Mouse (Mus musculus): ENCODE results near the gene Fyn. TPM values are rescaled to one million over a fixed set of nuclear protein-coding genes. Genes with fewer than 3 reads are reported as not detected.
A peak's percentile ranks its signal among the peaks of the same experiment; 100 is the strongest.

Gene Fyn
- total RNA-seq, 2 experiments from 2014 or later = 53.4 to 54.3 TPM

GRCm38 (mm10) chr10:39410151-39410649 is 41.5 kb downstream of the Fyn start:
- DNase-seq (ENCODE audit: low spot score in 2 of 2) = no peak

- no peak for DNase-seq (ENCODE audit: low spot score in 2 of 2)
Observed at GRCm38 (mm10) chr10:39411857-39412559, 43.4 kb downstream of the Fyn start.

- DNase-seq (ENCODE audit: low spot score in 2 of 2) = no peak
Observed at GRCm38 (mm10) chr10:39412826-39413620, 44.4 kb downstream of the Fyn start.

- DNase-seq (ENCODE audit: low spot score in 2 of 2) = no peak
Observed at GRCm38 (mm10) chr10:39414068-39414467, 45.4 kb downstream of the Fyn start.

- DNase-seq (ENCODE audit: low spot score in 2 of 2) = no peak
Observed at GRCm38 (mm10) chr10:39415586-39415985, 46.9 kb downstream of the Fyn start.

- DNase-seq (ENCODE audit: low spot score in 2 of 2) = no peak
Observed at GRCm38 (mm10) chr10:39417611-39418010, 49.0 kb downstream of the Fyn start.

GRCm38 (mm10) chr10:39418395-39418794 is 49.7 kb downstream of the Fyn start:
- DNase-seq (ENCODE audit: low spot score in 2 of 2) = no peak

- DNase-seq (ENCODE audit: low spot score in 2 of 2) = peak in 1 of 2 experiments; percentile 40
Observed at GRCm38 (mm10) chr10:39420842-39421617, 52.4 kb downstream of the Fyn start.

- DNase-seq (ENCODE audit: low spot score in 2 of 2) = no peak
Observed at GRCm38 (mm10) chr10:39421772-39422171, 53.1 kb downstream of the Fyn start.

GRCm38 (mm10) chr10:39424643-39425042 is 56.0 kb downstream of the Fyn start:
- DNase-seq (ENCODE audit: low spot score in 2 of 2) = no peak

- DNase-seq (ENCODE audit: low spot score in 2 of 2) = no peak
Observed at GRCm38 (mm10) chr10:39426033-39426432, 57.4 kb downstream of the Fyn start.

- no peak for DNase-seq (ENCODE audit: low spot score in 2 of 2)
Observed at GRCm38 (mm10) chr10:39426833-39427490, 58.3 kb downstream of the Fyn start.

- DNase-seq (ENCODE audit: low spot score in 2 of 2) = no peak
Observed at GRCm38 (mm10) chr10:39429661-39430060, 61.0 kb downstream of the Fyn start.

GRCm38 (mm10) chr10:39430074-39430764 is 61.6 kb downstream of the Fyn start:
- no peak for DNase-seq (ENCODE audit: low spot score in 2 of 2)

- DNase-seq (ENCODE audit: low spot score in 2 of 2) = no peak
Observed at GRCm38 (mm10) chr10:39431265-39431664, 62.6 kb downstream of the Fyn start.

GRCm38 (mm10) chr10:39432648-39433568 is 64.3 kb downstream of the Fyn start:
- no peak for DNase-seq (ENCODE audit: low spot score in 2 of 2)

GRCm38 (mm10) chr10:39433893-39434292 is 65.2 kb downstream of the Fyn start:
- no peak for DNase-seq (ENCODE audit: low spot score in 2 of 2)

GRCm38 (mm10) chr10:39434758-39435448 is 66.2 kb downstream of the Fyn start:
- DNase-seq (ENCODE audit: low spot score in 2 of 2) = no peak

GRCm38 (mm10) chr10:39438905-39439304 is 70.2 kb downstream of the Fyn start:
- no peak for DNase-seq (ENCODE audit: low spot score in 2 of 2)

All from gastrocnemius, postnatal 4 days (tissue).